Mouse (Mus musculus) kidney, embryonic 15.5 days (tissue): ENCODE data around the gene Prnp. TPM values are rescaled to one million over a fixed set of nuclear protein-coding genes. Genes with fewer than 3 reads are reported as not detected.
A peak's percentile ranks its signal among the peaks of the same experiment; 100 is the strongest.

Experiments used
- ATAC-seq: fragments of 200-750 bp; cut with Nextera tagmentation; replicated peaks from 2 replicates; pipeline ENCODE4 v1.8.0; 2017; ENCODE audit warnings: moderate TSS enrichment; ENCODE audit not compliant: low FRiP score
- H3K27ac ChIP-seq: fragments of 300-500 bp; sonication (generic); 2 replicates; pipeline ENCODE4 v1.5.1; 2015; ENCODE audit warnings: mild to moderate bottlenecking, inconsistent platforms
- H3K27me3 ChIP-seq: fragments of 300-500 bp; sonication (generic); 2 replicates; pipeline ENCODE4 v1.6.1; 2015; ENCODE audit warnings: inconsistent platforms
- H3K36me3 ChIP-seq: fragments of 300-500 bp; sonication (generic); 2 replicates; pipeline ENCODE4 v1.6.1; 2015; ENCODE audit warnings: inconsistent platforms
- H3K4me1 ChIP-seq: fragments of 300-500 bp; sonication (generic); 2 replicates; pipeline ENCODE4 v1.6.1; 2015; ENCODE audit warnings: inconsistent platforms
- H3K4me2 ChIP-seq: fragments of 300-500 bp; sonication (generic); 2 replicates; pipeline ENCODE4 v1.6.1; 2015; ENCODE audit warnings: moderate library complexity, mild to moderate bottlenecking, inconsistent platforms
- H3K4me3 ChIP-seq: fragments of 300-500 bp; sonication (generic); replicated peaks from 2 replicates; pipeline ENCODE4 v1.5.1; 2015; ENCODE audit warnings: mild to moderate bottlenecking, inconsistent platforms
- H3K9ac ChIP-seq: fragments of 300-500 bp; sonication (generic); 2 replicates; pipeline ENCODE4 v1.6.1; 2015; ENCODE audit warnings: mild to moderate bottlenecking, inconsistent platforms
- H3K9me3 ChIP-seq: fragments of 300-500 bp; sonication (generic); replicated peaks from 2 replicates; pipeline ENCODE4 v1.6.1; 2016; ENCODE audit warnings: inconsistent platforms
- WGBS: fragments of 180-500 bp; shearing (Covaris S2); methylation state at CpG from one replicate; pipeline ENCODE4 v1.1.7; 2015; ENCODE audit warnings: mixed read lengths; 5-methylcytosine and 5-hydroxymethylcytosine counted together
- polyA plus RNA-seq: library from polyadenylated mRNA; unstranded; fragments of >200 nt; fragmentation: Nextera tagmentation; extraction: Ambion mirVana; gene quantifications from 2 replicates; pipeline ENCODE4 v1.2.1, GENCODE M21; 2015

Gene Prnp
- polyA plus RNA-seq, 1 experiment from 2014 or later, result 47.4 TPM

DNA sequence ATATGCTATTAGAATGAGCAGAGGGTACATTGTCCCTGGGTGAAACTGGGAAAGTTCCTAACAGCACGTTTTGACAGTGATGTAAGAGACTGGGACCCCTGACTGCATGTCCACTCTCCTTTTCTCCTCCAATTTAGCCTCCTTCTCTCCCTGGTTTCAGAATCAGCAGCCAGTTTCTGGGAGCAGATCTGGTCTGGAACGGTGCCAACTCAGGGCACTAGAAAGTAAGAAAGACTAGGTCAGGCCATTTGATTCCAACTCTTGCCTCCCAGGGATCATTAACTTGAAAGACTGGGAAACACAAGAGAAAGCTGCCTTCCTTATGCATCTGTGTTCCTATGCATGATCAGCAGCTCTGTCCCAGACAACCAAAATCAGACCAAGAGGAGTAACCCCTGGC is 42.7 kb downstream of the Prnp start:
- Histone ChIP-seq H3K36me3 (no peaks in the 10 kb centered on the region), H3K4me3 (no peak overlapping the region), H3K4me1 (peaks cover 32% of the 10 kb centered on the region), H3K9me3 (no peaks in the 10 kb centered on the region), H3K27ac (no peak overlapping the region), H3K4me2 (peak overlapping the region; percentile 60), H3K27me3 (peaks cover 44% of the 10 kb centered on the region), H3K9ac (no peak overlapping the region)
- ATAC-seq, result no peak
- WGBS, result 45% methylated on average over 2 of the region's 2 CpGs

DNA sequence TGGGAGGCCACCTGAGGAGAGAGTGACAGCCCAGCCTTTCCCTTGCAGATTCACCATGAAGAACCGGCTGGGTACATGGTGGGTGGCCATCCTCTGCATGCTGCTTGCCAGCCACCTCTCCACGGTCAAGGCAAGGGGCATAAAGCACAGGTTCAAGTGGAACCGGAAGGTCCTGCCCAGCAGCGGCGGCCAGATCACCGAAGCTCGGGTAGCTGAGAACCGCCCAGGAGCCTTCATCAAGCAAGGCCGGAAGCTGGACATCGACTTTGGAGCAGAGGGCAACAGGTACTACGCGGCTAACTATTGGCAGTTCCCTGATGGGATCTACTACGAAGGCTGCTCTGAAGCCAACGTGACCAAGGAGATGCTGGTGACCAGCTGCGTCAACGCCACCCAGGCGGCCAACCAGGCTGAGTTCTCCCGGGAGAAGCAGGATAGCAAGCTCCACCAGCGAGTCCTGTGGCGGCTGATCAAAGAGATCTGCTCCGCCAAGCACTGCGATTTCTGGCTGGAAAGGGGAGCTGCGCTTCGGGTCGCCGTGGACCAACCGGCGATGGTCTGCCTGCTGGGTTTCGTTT is 43.3 kb downstream of the Prnp start:
- ATAC-seq, result no peak
- Histone ChIP-seq H3K27me3 (peaks cover 44% of the 10 kb centered on the region), H3K4me3 (peak overlapping the region; percentile 31), H3K4me1 (peaks cover 32% of the 10 kb centered on the region), H3K36me3 (no peaks in the 10 kb centered on the region), H3K9me3 (no peaks in the 10 kb centered on the region), H3K27ac (no peak overlapping the region), H3K9ac (no peak overlapping the region), H3K4me2 (peak overlapping the region; percentile 60)
- WGBS, result 10% methylated on average over 29 of the region's 29 CpGs

DNA sequence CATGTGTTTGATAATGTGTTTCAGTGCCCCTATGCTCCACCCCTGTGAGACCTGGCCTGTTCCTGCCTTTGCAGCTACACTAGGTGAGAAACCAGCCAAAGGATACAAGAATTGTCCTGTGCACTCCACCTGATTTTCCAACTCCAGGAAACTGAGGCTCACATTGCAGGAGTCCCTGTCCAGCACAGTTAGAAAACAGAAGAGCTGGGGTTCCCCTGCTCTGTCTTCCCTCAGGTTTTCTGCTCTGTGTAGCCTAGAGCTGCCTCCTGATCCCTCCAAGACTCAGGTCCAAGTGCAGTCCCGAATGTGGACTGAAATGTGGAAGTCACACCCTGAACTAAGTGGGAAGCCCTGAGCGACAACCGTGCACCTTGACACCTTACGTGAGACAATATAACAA is 44.0 kb downstream of the Prnp start:
- Histone ChIP-seq H3K36me3 (no peaks in the 10 kb centered on the region), H3K27me3 (peaks cover 44% of the 10 kb centered on the region), H3K27ac (no peak overlapping the region), H3K9ac (no peak overlapping the region), H3K4me2 (peak overlapping the region; percentile 60), H3K4me1 (peaks cover 32% of the 10 kb centered on the region), H3K9me3 (no peaks in the 10 kb centered on the region), H3K4me3 (peak overlapping the region; percentile 31)
- 80% methylated on average over 4 of the region's 4 CpGs for WGBS
- ATAC-seq, result no peak

DNA sequence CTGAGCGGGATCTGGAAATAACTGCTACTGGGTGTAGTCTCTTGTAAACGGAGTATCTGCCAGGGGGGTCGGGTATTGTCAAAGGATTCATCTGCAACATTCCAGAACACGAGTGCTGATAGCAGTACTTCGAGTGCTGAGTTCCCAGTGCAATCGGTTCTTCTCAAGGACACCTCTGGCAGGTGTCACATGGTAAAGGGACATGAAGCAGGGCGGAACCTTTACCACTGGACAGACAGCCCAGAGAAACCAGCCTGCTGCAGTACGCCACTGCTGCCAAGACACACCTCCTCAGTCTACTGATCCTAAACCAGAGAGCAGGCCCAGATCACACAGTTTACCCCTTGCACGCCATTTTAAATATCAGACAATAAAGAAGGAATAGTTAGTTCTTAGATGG is 45.1 kb downstream of the Prnp start:
- H3K27me3 ChIP-seq, result peaks cover 44% of the 10 kb centered on the region
- no peaks in the 10 kb centered on the region for H3K36me3 ChIP-seq
- peaks cover 32% of the 10 kb centered on the region for H3K4me1 ChIP-seq
- ATAC-seq, result no peak
- peak overlapping the region; percentile 36 for H3K4me3 ChIP-seq
- H3K9ac ChIP-seq, result no peak overlapping the region
- H3K27ac ChIP-seq, result no peak overlapping the region
- WGBS, result 62% methylated on average over 9 of the region's 9 CpGs
- H3K4me2 ChIP-seq, result peak overlapping the region; percentile 60
- H3K9me3 ChIP-seq, result no peaks in the 10 kb centered on the region

DNA sequence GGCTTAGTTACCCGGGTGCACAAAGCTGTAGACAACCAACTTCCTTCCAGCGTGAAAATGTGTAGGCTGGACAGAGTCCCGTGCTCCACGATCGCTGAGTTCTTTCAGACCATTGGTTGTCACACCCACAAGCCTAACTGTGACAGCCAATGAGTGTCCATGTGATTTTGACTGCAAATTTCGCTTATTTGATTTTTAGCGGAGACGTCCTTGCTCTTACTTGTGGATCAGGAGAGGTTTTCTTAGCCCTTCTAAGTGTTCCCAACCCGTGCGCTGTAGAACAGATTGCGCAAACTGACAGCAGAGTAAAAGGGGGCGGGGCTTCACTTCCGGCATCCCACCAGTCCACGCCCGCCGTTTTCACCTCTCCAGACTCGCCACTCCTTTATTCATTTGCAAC is 45.5 kb downstream of the Prnp start:
- no peak for ATAC-seq
- H3K27ac ChIP-seq, result no peak overlapping the region
- WGBS, result 8% methylated on average over 17 of the region's 17 CpGs

DNA sequence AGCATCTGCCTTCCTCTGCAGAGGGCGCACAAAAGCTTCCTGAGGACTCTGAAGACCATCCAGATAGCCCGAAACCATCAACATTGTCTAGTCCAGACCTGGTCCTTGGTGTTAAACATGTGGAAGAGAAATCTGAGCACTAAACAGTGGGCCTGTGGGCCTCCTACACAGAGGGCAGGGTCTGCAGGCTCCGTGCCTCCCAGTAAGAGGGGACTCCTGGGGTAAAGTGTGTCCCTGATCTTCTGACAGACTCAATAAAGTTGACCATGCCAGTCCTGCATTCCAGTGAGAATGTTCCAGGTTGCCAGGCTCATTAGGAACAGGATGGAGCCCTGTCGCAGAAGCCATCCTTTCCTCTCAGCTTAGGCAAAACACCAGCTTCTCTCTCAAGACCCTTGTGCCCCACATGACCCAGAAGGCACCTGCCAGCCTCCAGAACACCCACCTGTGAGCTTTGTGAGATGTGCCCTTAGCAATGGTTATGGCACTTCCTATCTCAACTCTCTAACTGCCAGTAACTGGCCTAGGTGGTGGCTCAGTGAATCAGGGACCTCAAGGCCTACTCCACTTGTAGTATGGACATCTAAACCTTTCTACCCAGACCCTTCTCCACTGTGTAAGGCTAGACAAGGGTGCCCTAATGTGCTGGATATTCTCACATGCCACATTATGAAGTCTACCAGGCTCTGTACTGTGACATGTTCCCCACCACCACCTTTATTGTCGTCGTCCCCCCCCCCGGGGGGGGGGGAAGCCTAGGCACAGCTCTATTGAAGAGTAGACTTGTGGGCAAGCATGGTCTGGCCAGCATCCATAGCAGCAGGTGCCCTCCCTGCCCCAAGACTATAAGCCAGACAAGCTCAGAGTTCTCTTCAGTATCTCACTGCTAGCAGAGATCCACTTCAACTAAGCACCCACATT is 46.9 kb downstream of the Prnp start:
- H3K4me1 ChIP-seq, result peaks cover 26% of the 10 kb centered on the region
- no peak for ATAC-seq
- H3K27ac ChIP-seq, result no peak overlapping the region
- H3K9ac ChIP-seq, result no peak overlapping the region
- no peak overlapping the region for H3K4me3 ChIP-seq
- no peaks in the 10 kb centered on the region for H3K9me3 ChIP-seq
- no peak overlapping the region for H3K4me2 ChIP-seq
- WGBS, result 80% methylated on average over 7 of the region's 7 CpGs
- peaks cover 40% of the 10 kb centered on the region for H3K27me3 ChIP-seq
- no peaks in the 10 kb centered on the region for H3K36me3 ChIP-seq

More for the DNA sequence above, 45.5 kb downstream of the Prnp start:
- Histone ChIP-seq H3K36me3 (no peaks in the 10 kb centered on the region), H3K4me1 (peaks cover 32% of the 10 kb centered on the region), H3K4me2 (peak overlapping the region; percentile 60), H3K9me3 (no peaks in the 10 kb centered on the region), H3K9ac (no peak overlapping the region; the same call in 1 of the 2 replicates), H3K27me3 (peaks cover 44% of the 10 kb centered on the region), H3K4me3 (peak overlapping the region; percentile 36)

DNA sequence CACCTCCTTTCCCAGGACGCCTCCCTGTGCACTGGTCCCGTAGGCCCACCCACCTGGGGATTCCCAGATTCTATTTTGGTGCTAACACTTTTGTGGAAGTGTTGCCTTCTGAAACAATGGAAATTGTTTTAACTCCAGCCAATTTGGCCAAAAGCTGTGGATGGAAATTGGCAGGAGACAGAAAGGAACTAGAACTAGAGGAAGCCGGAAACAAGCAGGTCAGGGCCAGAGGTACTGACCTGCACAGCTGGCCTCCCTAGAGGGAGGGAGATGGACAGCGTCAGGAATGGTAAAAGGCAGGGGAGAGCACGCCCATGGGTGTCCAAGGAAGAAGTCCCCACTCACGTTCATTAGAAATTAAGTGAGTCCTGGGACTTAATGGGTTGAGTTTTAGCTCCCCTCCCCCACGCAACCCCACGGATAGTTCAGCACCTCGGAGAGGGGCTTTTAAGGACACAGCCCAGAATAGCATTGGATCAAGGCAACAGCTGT is 48.0 kb downstream of the Prnp start:
- no peak overlapping the region for H3K27ac ChIP-seq
- H3K9me3 ChIP-seq, result no peaks in the 10 kb centered on the region
- no peak overlapping the region for H3K4me3 ChIP-seq
- no peak overlapping the region for H3K4me2 ChIP-seq
- 48% methylated on average over 9 of the region's 9 CpGs for WGBS
- peaks cover 28% of the 10 kb centered on the region for H3K27me3 ChIP-seq
- no peaks in the 10 kb centered on the region for H3K36me3 ChIP-seq
- no peak overlapping the region for H3K9ac ChIP-seq
- peaks cover 18% of the 10 kb centered on the region for H3K4me1 ChIP-seq
- ATAC-seq, result peak; percentile 44

DNA sequence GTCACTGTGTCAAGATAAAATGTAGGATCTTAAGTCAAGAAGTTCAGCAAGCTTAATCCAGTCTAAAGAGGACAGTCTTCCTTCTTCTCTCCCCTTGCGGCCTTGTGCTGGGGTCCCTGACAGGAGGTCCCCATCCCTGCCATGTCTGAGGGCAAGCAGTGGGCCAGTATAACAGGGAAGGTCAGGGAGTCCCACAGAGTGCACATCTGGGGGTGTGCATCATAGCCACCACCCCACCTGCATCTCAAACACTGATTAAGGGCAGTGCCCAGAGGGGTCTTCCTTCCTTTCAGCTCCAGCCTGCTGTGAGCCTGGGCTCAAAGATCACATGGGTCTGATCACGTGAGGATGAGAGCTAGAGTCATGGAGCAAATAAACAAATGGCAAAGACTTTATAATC is 51.9 kb downstream of the Prnp start:
- H3K36me3 ChIP-seq, result no peaks in the 10 kb centered on the region
- no peaks in the 10 kb centered on the region for H3K9me3 ChIP-seq
- WGBS, result 74% methylated on average over 2 of the region's 2 CpGs
- no peak overlapping the region for H3K27ac ChIP-seq
- no peak overlapping the region for H3K9ac ChIP-seq
- no peaks in the 10 kb centered on the region for H3K27me3 ChIP-seq
- no peak for ATAC-seq
- no peaks in the 10 kb centered on the region for H3K4me1 ChIP-seq
- H3K4me3 ChIP-seq, result no peak overlapping the region
- no peak overlapping the region for H3K4me2 ChIP-seq

DNA sequence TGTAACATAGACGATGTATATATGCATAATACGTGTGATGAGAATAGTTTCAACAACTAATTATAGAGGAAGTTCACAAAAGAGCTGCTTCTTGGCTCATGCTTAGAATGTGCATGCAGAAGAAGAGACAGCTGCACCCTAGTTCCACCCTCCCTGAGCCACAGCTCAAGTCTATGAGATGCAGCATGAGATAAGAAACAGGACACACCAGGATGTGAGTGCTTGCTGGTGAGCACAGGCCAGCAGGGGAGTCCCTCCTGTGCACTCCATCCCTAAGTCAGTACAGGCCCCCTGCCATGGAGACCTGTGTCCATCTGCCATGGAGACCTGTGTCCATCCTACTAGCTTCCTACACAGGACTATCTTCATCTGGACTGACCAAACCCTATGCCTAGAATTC is 60.9 kb downstream of the Prnp start:
- WGBS, result 92% methylated on average over 2 of the region's 2 CpGs
- no peak overlapping the region for H3K27ac ChIP-seq
- H3K4me3 ChIP-seq, result no peak overlapping the region
- no peak for ATAC-seq
- H3K9ac ChIP-seq, result no peak overlapping the region
- no peaks in the 10 kb centered on the region for H3K27me3 ChIP-seq
- H3K4me2 ChIP-seq, result no peak overlapping the region
- H3K9me3 ChIP-seq, result no peaks in the 10 kb centered on the region
- no peaks in the 10 kb centered on the region for H3K36me3 ChIP-seq
- H3K4me1 ChIP-seq, result no peaks in the 10 kb centered on the region

DNA sequence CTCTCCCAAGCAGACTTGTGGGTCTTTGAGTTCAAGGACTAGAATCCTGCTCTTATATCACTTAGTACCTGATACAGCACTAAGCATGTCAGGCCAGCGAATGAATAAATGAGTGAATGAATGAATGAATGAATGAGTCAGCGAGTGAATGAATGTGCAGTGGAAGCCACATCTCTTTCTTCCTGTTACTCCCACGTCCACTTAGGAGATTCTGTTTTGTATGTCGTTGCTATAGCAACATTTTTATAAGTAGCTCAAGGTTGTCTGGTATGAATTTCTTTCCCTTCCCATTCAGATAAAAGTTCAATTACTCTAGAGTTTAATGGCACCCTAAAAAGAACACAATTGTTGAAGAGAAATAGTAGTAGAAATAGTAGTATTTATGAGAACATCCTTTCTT is 61.4 kb downstream of the Prnp start:
- no peak overlapping the region for H3K4me2 ChIP-seq
- 73% methylated on average over 4 of the region's 4 CpGs for WGBS
- ATAC-seq, result no peak

DNA sequence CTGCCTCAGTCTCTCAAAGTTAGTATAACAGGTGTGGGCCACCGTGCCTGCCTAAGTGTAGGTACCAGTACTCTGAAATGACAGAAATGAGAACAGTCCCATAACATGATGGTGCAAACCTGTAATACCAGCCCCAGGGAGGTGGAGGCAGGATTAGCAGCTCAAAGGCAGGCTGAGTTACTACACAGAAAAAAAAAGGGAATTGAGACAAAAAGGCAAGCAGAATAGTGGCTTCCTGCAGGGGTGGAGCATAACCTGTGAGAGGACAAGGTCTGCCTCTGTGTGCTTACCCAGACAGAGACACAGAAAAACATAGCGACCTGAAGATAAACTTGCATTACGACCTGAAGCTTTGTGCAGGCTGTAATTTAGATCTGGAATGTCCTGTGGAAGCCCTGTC is 66.9 kb downstream of the Prnp start:
- Histone ChIP-seq H3K36me3 (no peaks in the 10 kb centered on the region), H3K4me2 (no peak overlapping the region), H3K27ac (no peak overlapping the region), H3K4me1 (peaks cover 2% of the 10 kb centered on the region; the same call in 1 of the 2 replicates), H3K4me3 (no peak overlapping the region), H3K9ac (no peak overlapping the region), H3K27me3 (0 out of 2 replicates have a peak, but pooled peaks cover 4% of the 10 kb centered on the region), H3K9me3 (0 out of 2 replicates have a peak, but pooled peaks cover 7% of the 10 kb centered on the region)
- 67% methylated on average over 3 of the region's 3 CpGs for WGBS
- no peak for ATAC-seq

More for the DNA sequence above, 61.4 kb downstream of the Prnp start:
- Histone ChIP-seq H3K4me1 (no peaks in the 10 kb centered on the region), H3K27ac (no peak overlapping the region), H3K9ac (no peak overlapping the region), H3K27me3 (no peaks in the 10 kb centered on the region), H3K36me3 (no peaks in the 10 kb centered on the region), H3K9me3 (no peaks in the 10 kb centered on the region), H3K4me3 (no peak overlapping the region)

DNA sequence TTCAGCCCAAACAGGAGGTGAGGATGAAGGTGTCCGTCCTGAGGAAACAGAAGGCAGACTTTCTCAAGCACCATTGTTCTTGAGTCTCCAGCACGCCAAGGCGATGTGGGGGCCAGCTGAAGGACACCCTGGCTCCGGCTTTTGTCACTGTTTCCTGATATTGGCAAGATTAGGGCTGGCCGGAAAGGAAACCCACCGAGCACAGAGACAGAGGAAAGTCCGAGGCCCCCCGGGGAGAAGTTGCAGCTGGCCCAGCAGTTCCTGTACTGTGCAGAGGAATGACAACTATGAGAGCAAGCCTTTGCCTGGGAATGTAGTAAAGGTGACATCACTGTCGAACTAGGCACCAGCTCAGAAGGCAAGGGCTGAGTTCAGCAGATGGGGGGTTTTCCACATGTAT is 71.1 kb downstream of the Prnp start:
- no peak; the same call in 1 of the 2 replicates for ATAC-seq
- H3K4me2 ChIP-seq, result no peak overlapping the region
- H3K9me3 ChIP-seq, result 0 out of 2 replicates have a peak, but pooled peaks cover 7% of the 10 kb centered on the region
- WGBS, result 53% methylated on average over 9 of the region's 9 CpGs
- peaks cover 2% of the 10 kb centered on the region; the same call in 1 of the 2 replicates for H3K4me1 ChIP-seq
- no peak overlapping the region for H3K27ac ChIP-seq
- no peak overlapping the region for H3K9ac ChIP-seq
- H3K36me3 ChIP-seq, result no peaks in the 10 kb centered on the region
- no peak overlapping the region for H3K4me3 ChIP-seq
- 0 out of 2 replicates have a peak, but pooled peaks cover 4% of the 10 kb centered on the region for H3K27me3 ChIP-seq
